Mouse (Mus musculus): ENCODE measurements around the gene Cox19.

DNA sequence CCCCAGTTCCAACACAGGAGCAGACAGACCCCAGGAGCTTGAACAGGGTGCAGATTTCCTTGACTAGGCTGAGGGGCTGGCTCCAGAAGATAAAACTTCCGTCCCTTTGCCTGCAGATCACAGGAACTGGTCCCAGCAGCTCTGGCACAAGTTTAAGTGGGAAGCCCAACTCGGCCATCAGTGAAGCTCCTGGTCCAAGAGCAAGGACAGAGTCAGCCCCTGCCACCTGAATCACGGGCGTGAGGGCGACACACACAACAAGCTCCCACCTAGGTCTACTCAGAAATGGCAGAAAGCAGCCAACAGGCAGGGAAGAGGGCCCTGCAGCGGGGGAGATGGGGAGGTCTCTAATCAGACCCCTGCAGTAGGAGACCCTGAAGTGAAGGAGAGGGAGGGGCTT lies 19.1 kb upstream of the Cox19 start:
- TF ChIP-seq CTCF (IDR thresholded peaks at IDR 0.05; ENCODE audit: low read depth) (no peak), EP300 (IDR thresholded peaks at IDR 0.05; ENCODE audit: low read depth) (no peak)

Data from heart, postnatal 0 days (tissue).